Mouse (Mus musculus): ENCODE data around the gene Timm44. TPM values are rescaled to one million over a fixed set of nuclear protein-coding genes. Genes with fewer than 3 reads are reported as not detected.

Gene Timm44
- polyA plus RNA-seq, 1 experiment from 2014 or later, result 71.3 TPM

- Histone ChIP-seq H3K4me3 (peak within 1 kb of the TSS; percentile 63), H3K36me3 (no peaks in the 10 kb centered on the region), H3K27me3 (ENCODE audit: low read depth, poor library complexity, severe bottlenecking) (peaks cover 75% of the 10 kb centered on the region), H3K9me3 (replicated peaks) (no peaks in the 10 kb centered on the region), H3K4me1 (peaks cover 40% of the 10 kb centered on the region), H3K27ac (peak within 1 kb of the TSS; percentile 71)
- WGBS, result 3% methylated on average over 44 of the region's 44 CpGs
- DNase-seq (ENCODE audit: low spot score), result peak; percentile 68
These were observed 58.7 kb downstream of the Timm44 start, which contains the start of gene Prr36 for GRCm38 (mm10) chr8:4216791-4217621. Prr36 (minus strand) TSS chr8:4217459.

- H3K4me1 ChIP-seq, result peaks cover 40% of the 10 kb centered on the region
- 10% methylated on average over 18 of the region's 18 CpGs for WGBS
These were observed 59.4 kb downstream of the Timm44 start for GRCm38 (mm10) chr8:4216296-4216695.

GRCm38 (mm10) chr8:4214006-4214980 is 61.4 kb downstream of the Timm44 start:
- WGBS, result 6% methylated on average over 33 of the region's 33 CpGs
- H3K27ac ChIP-seq, result peak overlapping the region; percentile 70
- H3K27me3 ChIP-seq (ENCODE audit: low read depth, poor library complexity, severe bottlenecking), result peaks cover 97% of the 10 kb centered on the region

More at GRCm38 (mm10) chr8:4216296-4216695, 59.4 kb downstream of the Timm44 start:
- no peaks in the 10 kb centered on the region for H3K9me3 ChIP-seq (replicated peaks)
- H3K27me3 ChIP-seq (ENCODE audit: low read depth, poor library complexity, severe bottlenecking), result peaks cover 80% of the 10 kb centered on the region
- peak overlapping the region; percentile 71; the same call in 1 of the 2 replicates for H3K27ac ChIP-seq
- no peaks in the 10 kb centered on the region for H3K36me3 ChIP-seq
- DNase-seq (ENCODE audit: low spot score), result no peak
- H3K4me3 ChIP-seq, result peak overlapping the region; percentile 63

GRCm38 (mm10) chr8:4213210-4214005 is 62.3 kb downstream of the Timm44 start:
- Histone ChIP-seq H3K36me3 (no peaks in the 10 kb centered on the region), H3K27me3 (ENCODE audit: low read depth, poor library complexity, severe bottlenecking) (peaks cover 95% of the 10 kb centered on the region), H3K27ac (peak overlapping the region; percentile 70), H3K9me3 (replicated peaks) (no peaks in the 10 kb centered on the region), H3K4me1 (peaks cover 40% of the 10 kb centered on the region), H3K4me3 (peak overlapping the region; percentile 54)
- WGBS, result 3% methylated on average over 18 of the region's 18 CpGs
- DNase-seq (ENCODE audit: low spot score), result peak; percentile 70

More at GRCm38 (mm10) chr8:4214006-4214980, 61.4 kb downstream of the Timm44 start:
- Histone ChIP-seq H3K36me3 (no peaks in the 10 kb centered on the region), H3K4me1 (peaks cover 40% of the 10 kb centered on the region), H3K4me3 (peak overlapping the region; percentile 54), H3K9me3 (replicated peaks) (no peaks in the 10 kb centered on the region)
- peak; percentile 50 for DNase-seq (ENCODE audit: low spot score)

GRCm38 (mm10) chr8:4212809-4213209 is 62.9 kb downstream of the Timm44 start:
- peak; percentile 67 for DNase-seq (ENCODE audit: low spot score)
- Histone ChIP-seq H3K27ac (peak overlapping the region; percentile 70), H3K27me3 (ENCODE audit: low read depth, poor library complexity, severe bottlenecking) (peaks cover 95% of the 10 kb centered on the region), H3K4me3 (peak overlapping the region; percentile 54), H3K4me1 (peaks cover 40% of the 10 kb centered on the region), H3K9me3 (replicated peaks) (no peaks in the 10 kb centered on the region), H3K36me3 (no peaks in the 10 kb centered on the region)
- WGBS, result 2% methylated on average over 25 of the region's 25 CpGs

GRCm38 (mm10) chr8:4211097-4211496 is 64.6 kb downstream of the Timm44 start:
- H3K27ac ChIP-seq, result no peak overlapping the region
- no peak overlapping the region for H3K4me3 ChIP-seq
- peaks cover 95% of the 10 kb centered on the region for H3K27me3 ChIP-seq (ENCODE audit: low read depth, poor library complexity, severe bottlenecking)
- DNase-seq (ENCODE audit: low spot score), result no peak
- H3K4me1 ChIP-seq, result peaks cover 38% of the 10 kb centered on the region
- WGBS, result 82% methylated on average over 6 of the region's 6 CpGs
- H3K36me3 ChIP-seq, result no peaks in the 10 kb centered on the region
- no peaks in the 10 kb centered on the region for H3K9me3 ChIP-seq (replicated peaks)

Other genes starting within 250 kb of the Timm44 start
- not detected in 2 replicates for gene Cd209f, start 170.1 kb downstream of the Timm44 start, polyA plus RNA-seq (2016; fragmentation: Nextera tagmentation; extraction: Ambion mirVana)
- not detected in 2 replicates for gene Cd209g, start 141.8 kb downstream of the Timm44 start, polyA plus RNA-seq (2016; fragmentation: Nextera tagmentation; extraction: Ambion mirVana)
- gene Evi5l, start 109.3 kb downstream of the Timm44 start, polyA plus RNA-seq (2016; fragmentation: Nextera tagmentation; extraction: Ambion mirVana), result 14.4 and 25.5 TPM in 2 replicates
- gene Prr36, start 58.5 kb downstream of the Timm44 start, polyA plus RNA-seq (2016; fragmentation: Nextera tagmentation; extraction: Ambion mirVana), result 1.5 and 2.2 TPM in 2 replicates
- 0.11 and 0.20 TPM in 2 replicates for gene Lrrc8e, start 49.1 kb downstream of the Timm44 start, polyA plus RNA-seq (2016; fragmentation: Nextera tagmentation; extraction: Ambion mirVana)
- 32.8 and 34.2 TPM in 2 replicates for gene Map2k7, start 37.2 kb downstream of the Timm44 start, polyA plus RNA-seq (2016; fragmentation: Nextera tagmentation; extraction: Ambion mirVana)
- 0.85 and 1.6 TPM in 2 replicates for gene Gm49320, start 37.0 kb downstream of the Timm44 start, polyA plus RNA-seq (2016; fragmentation: Nextera tagmentation; extraction: Ambion mirVana)
- gene Tgfbr3l, start 27.7 kb downstream of the Timm44 start, polyA plus RNA-seq (2016; fragmentation: Nextera tagmentation; extraction: Ambion mirVana), result 2.8 and 3.3 TPM in 2 replicates
- 70.0 and 72.1 TPM in 2 replicates for gene Snapc2, start 22.8 kb downstream of the Timm44 start, polyA plus RNA-seq (2016; fragmentation: Nextera tagmentation; extraction: Ambion mirVana)
- 113 and 132 TPM in 2 replicates for gene Ctxn1, start 16.6 kb downstream of the Timm44 start, polyA plus RNA-seq (2016; fragmentation: Nextera tagmentation; extraction: Ambion mirVana)
- gene Ccl25, start 49.3 kb upstream of the Timm44 start, polyA plus RNA-seq (2016; fragmentation: Nextera tagmentation; extraction: Ambion mirVana), result 24.2 and 27.9 TPM in 2 replicates
- gene Elavl1, start 49.5 kb upstream of the Timm44 start, polyA plus RNA-seq (2016; fragmentation: Nextera tagmentation; extraction: Ambion mirVana), result 373 and 395 TPM in 2 replicates
- gene Cers4, start 217.1 kb upstream of the Timm44 start, polyA plus RNA-seq (2016; fragmentation: Nextera tagmentation; extraction: Ambion mirVana), result 8.3 and 10.2 TPM in 2 replicates

Data from limb, embryonic 10.5 days (tissue).